Mouse (Mus musculus): ENCODE data around the gene Cyb5r2. TPM values are rescaled to one million over a fixed set of nuclear protein-coding genes. Genes with fewer than 3 reads are reported as not detected.

Gene Cyb5r2
- total RNA-seq, 2 experiments from 2014 or later, result 0.23 TPM; not detected in 1

DNA sequence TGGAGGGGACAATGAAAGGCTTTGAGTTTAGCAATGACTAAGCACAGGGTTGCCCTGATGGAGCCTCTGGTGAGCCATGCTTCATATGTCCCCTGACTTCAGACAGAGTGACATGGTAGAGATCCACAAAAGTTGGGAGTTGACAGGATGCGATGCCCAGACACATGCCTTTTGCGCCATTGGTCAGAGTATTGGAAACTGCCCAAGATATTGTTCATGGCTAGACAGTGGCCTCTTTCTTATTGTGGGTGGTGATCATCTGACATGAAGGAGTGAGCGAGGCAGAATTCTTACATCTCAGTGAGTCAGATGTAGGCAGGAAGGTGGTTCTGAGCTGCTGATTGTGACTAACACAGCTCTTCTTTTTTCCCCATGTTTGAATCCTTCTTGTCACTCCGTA lies 35.3 kb downstream of the Cyb5r2 start:
- no peak for DNase-seq

DNA sequence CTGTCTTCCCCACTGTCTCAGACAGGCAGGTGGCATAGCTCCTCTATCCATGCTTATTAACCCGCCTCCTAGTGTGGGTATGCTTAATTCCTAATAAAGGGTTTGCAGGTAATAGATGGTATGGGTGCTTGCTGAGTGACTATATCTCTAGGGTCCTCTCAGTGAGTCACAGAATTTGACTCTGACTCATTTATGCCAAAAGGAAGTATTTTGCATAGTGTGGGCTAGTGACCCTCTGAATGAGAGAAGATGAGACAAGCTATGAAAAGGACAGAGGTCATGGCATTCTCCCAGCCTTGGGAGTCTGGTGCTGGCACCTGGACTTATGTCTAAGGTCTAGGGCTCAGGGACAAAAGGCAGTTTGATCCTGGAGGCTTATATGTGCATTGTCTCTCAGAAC lies 37.1 kb downstream of the Cyb5r2 start:
- DNase-seq, result no peak

DNA sequence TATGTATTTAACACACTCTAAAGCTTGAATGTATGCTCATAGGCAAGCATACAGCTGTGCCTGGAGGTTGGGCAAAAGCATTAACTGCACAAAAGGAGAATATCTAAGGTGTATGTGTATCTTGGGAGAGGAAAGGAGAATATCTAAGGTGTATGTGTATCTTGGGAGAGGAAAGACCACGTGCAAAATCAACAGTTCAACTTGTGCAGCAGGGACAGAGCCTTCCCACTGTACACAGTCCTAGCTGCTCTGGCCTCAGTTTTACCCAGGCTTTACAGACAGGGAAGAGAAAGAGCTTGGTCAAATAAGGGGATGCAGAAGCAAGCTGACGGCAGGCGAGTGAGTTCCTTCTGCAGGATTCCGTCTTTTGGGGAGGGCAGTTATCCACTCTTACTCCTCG lies 43.8 kb downstream of the Cyb5r2 start:
- DNase-seq, result no peak

GRCm38 (mm10) chr7:107712743-107713142 lies 45.1 kb downstream of the Cyb5r2 start:
- no peak for DNase-seq

DNA sequence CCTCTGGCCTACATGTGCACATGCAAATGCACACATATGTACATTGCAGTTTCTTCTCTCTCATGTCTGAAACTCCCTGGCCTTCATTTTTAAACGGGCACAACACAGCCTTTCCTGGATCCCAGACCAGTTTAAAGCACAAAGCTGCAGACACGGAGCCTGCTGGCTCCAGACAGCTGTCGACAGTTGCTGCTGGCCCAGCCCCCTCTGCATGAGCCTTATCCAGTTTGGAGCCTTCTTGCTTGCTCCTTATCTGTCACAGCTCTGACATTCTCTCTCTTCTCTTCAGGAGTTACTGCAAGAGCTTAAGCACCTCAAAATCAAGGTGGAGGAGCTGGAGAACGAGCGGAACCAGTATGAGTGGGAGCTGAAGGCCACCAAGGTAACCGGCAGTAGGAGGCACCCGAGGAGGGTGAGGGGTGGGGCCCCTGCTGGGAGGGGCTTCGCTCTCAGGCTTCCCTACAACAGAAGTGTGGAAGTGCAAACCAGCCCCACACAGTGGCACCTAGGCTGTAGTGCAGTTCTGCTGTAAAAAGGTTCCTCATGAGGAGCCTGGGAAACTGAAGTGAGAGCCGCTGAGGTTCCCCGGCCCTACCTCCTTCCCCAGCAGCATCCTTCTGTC lies 49.2 kb downstream of the Cyb5r2 start:
- DNase-seq, result peak; percentile 70

GRCm38 (mm10) chr7:107707650-107708049 lies 50.2 kb downstream of the Cyb5r2 start:
- DNase-seq, result no peak

GRCm38 (mm10) chr7:107705941-107706340 lies 51.9 kb downstream of the Cyb5r2 start:
- no peak for DNase-seq

DNA sequence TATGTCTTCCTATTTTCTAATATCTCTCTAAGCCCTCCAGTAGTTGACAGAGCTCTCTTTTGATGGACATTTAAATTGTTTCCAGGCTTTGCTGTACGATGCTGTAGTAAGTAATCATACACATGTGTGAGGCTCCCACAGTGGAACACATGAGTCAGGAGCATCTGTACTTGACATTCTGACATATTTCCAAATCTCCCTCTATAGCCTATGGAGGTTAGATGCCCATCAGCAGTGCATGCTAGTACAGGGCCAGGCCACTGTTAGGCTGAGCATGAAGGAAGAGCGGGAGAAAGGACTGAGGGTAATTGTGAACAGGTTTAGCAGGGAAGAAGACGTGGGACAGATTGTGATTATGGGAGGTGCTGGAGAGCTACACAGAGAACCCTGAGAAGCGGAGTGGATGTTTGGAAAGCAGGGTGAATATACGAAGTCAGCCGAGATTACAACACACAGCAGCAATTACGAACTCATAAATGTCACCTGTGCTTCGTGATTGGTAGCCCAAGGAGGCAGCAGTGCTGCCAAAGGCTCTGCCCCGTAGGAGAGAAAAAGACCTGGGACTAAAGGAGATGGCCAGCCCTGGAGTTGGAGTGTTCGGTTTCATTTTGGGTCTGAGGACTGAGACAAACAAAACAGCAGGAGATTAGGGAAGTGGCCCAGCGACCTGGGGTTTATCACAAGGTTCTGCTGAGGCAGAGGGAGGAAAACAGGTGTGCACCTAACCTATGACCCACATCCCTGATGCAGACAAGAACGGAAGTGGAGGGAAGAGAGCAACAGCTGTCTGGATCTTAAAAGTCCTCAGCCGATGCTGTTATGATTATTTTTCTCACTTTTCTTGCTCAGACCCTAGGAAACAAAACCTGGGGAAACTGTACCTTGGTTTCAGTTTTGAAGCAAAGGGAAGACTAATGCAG lies 55.1 kb downstream of the Cyb5r2 start:
- no peak for DNase-seq

DNA sequence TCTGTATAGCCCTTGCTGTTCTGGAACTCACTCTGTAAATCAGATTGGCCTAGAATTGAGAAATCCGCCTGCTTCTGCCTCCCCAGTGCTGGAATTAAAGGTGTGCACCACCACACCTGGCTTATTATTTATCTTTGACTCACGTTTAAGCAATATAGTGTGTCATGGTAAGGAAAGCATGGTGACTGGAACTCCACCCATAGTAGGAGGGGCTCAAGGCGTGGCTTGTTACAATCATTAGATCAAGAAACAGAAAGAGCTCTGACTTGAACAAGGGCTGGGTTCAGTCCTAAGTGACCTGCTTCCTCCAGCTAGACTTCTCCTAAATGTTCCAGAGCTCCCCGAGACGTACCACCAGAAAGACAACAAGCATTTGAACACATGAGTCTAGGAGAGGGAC lies 57.2 kb downstream of the Cyb5r2 start:
- DNase-seq, result no peak

DNA sequence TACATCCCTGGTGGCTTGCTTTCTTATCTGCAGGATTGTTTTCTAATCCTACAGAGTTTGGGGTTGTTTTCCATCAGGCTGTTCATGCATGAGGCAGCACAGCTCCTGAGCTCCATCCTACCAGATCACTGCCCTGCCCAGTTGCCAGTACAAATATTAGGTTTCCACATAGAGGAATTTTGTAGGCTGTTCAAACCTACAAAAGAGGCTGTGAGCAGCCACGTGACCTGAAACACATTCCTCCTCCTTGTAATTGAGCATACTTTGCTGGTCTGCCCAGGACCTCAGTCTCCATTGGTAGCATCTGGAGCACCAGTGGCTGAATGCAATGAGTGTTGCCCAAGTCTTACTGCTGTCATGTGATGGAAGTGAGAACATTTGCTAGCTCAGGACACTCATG lies 57.9 kb downstream of the Cyb5r2 start:
- no peak for DNase-seq

Other genes starting within 250 kb of the Cyb5r2 start
- gene Olfml1, start 190.6 kb downstream of the Cyb5r2 start, total RNA-seq (2021), result 1 to 10 TPM; 2.0 to 4.7 TPM
- 10 to 100 TPM in 1 of 2 experiments, 1 to 10 TPM in 1; 8.0 to 15.2 TPM for gene Ppfibp2, start 162.8 kb downstream of the Cyb5r2 start, total RNA-seq (2021)
- gene 5330417H12Rik, start 132.9 kb downstream of the Cyb5r2 start, total RNA-seq (2021), result not detected
- not detected for gene Ovch2, start 43.2 kb upstream of the Cyb5r2 start, total RNA-seq (2021)
- gene Olfr467, start 54.2 kb upstream of the Cyb5r2 start, total RNA-seq (2021), result not detected
- gene Olfr469, start 67.5 kb upstream of the Cyb5r2 start, total RNA-seq (2021), result not detected
- not detected for gene Olfr470, start 89.5 kb upstream of the Cyb5r2 start, total RNA-seq (2021)
- not detected for gene Olfr472, start 139.9 kb upstream of the Cyb5r2 start, total RNA-seq (2021)
- gene Olfr473, start 172.4 kb upstream of the Cyb5r2 start, total RNA-seq (2021), result not detected
- gene Olfr474, start 196.6 kb upstream of the Cyb5r2 start, total RNA-seq (2021), result not detected
- gene Olfr476, start 206.8 kb upstream of the Cyb5r2 start, total RNA-seq (2021), result not detected
- not detected for gene Olfr477, start 228.7 kb upstream of the Cyb5r2 start, total RNA-seq (2021)

Measured in gastrocnemius, postnatal 25 days (tissue).